Mouse (Mus musculus) spleen, adult 2 months (tissue): ENCODE measurements around the gene Map7d2. TPM values are rescaled to one million over a fixed set of nuclear protein-coding genes. Genes with fewer than 3 reads are reported as not detected.
A peak's percentile ranks its signal among the peaks of the same experiment; 100 is the strongest.

Experiments used
- DNase-seq, 2 experiments: peaks; one replicate each; pipeline versions ENCODE4 v3.0.0 to v3.0.0-alpha.2; 2012 to 2021; ENCODE audit warnings: low spot score in 2 of 2, low read depth in 1 of 2
- H3K27ac ChIP-seq: fragments of 200-500 bp; 2 replicates; pipeline ENCODE4 v1.5.1; 2012; ENCODE audit warnings: low read length, inconsistent platforms; ENCODE audit not compliant: insufficient read depth
- H3K27me3 ChIP-seq: fragments of 200-500 bp; 2 replicates; pipeline ENCODE4 v1.6.1; 2012; ENCODE audit warnings: mild to moderate bottlenecking, moderate library complexity, low read length, inconsistent platforms; ENCODE audit not compliant: control insufficient read depth, insufficient read depth
- H3K36me3 ChIP-seq: fragments of 200-500 bp; 2 replicates; pipeline ENCODE4 v1.6.1; 2012; ENCODE audit warnings: mild to moderate bottlenecking, low read length, inconsistent platforms; ENCODE audit not compliant: control insufficient read depth, insufficient read depth
- H3K4me1 ChIP-seq: fragments of 200-500 bp; 2 replicates; pipeline ENCODE4 v1.6.1; 2011; ENCODE audit warnings: inconsistent platforms; ENCODE audit not compliant: control insufficient read depth, insufficient read depth, insufficient read length
- H3K4me3 ChIP-seq: fragments of 200-500 bp; 2 replicates; pipeline ENCODE4 v1.5.1; 2011; ENCODE audit warnings: mild to moderate bottlenecking, inconsistent platforms; ENCODE audit not compliant: insufficient read depth, insufficient read length; ENCODE audit errors: extremely low read depth
- CTCF ChIP-seq: fragments of 200-500 bp; IDR thresholded peaks from 2 replicates; pipeline ENCODE4 v1.5.1; 2011; ENCODE audit warnings: mild to moderate bottlenecking, inconsistent platforms; ENCODE audit not compliant: insufficient read depth, insufficient read length, insufficient replicate concordance; ENCODE audit errors: extremely low read depth
- POLR2A ChIP-seq: fragments of 200-500 bp; IDR thresholded peaks from 2 replicates; pipeline ENCODE4 v1.6.1; 2011; ENCODE audit warnings: low read depth, low read length, inconsistent platforms
- WGBS: fragments of 180-500 bp; shearing (Covaris S2); methylation state at CpG from one replicate; pipeline ENCODE4 v1.1.7; 2018; 5-methylcytosine and 5-hydroxymethylcytosine counted together
- polyA plus RNA-seq: library from polyadenylated mRNA; depleted of rRNA; stranded (reverse); fragments of >200 nt; gene quantifications from 2 replicates; pipeline ENCODE4 v1.2.3, GENCODE M21; 2012

The Map7d2 gene
- polyA plus RNA-seq, 1 experiment: not detected

DNA sequence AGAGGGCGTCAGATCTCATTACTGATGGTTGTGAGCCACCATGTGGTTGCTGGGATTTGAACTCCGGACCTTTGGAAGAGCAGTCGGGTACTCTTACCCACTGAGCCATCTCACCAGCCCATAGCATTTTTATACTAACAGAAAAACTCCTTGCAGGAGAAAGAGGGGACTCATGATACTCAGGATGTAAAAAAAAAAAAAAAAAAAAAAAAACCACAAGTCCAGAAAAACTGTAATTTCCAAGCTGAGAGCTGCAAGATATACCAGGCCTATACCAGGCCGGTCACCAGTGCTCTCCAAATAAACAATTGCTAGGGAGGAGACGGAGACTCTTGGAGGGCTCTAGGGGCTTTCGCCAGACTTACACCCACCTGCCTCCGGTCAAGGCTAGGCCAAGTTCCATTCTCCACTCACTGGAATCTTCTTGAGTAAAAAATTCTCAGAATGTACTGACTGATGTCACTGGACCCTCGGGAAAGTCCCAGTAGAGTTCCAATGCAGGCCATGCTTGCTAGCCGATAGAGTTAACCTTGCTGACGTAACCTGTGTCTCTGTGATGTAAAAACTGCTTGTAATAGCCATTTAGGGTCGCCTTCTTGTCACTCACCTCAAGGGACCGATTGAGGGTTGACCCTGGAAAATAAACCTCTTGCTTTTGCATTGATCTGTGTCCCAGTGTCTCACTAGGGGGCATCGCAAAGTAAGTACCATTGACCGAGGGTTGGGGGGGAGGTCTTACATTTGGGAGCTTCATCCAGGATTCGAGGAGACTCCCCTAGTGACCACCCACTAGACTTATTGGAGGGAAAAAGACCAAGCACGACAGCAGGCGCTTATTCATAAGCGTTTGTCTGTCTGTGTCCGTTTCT lies 95.7 kb downstream of the Map7d2 start:
- TF ChIP-seq CTCF: no peak
- no peak for TF ChIP-seq POLR2A
- Histone ChIP-seq H3K4me1 (no peaks in the 10 kb centered on the region; the same call in 1 of the 2 replicates), H3K36me3 (no peaks in the 10 kb centered on the region), H3K4me3 (peak overlapping the region; percentile 17; the same call in 1 of the 2 replicates), H3K27me3 (no peaks in the 10 kb centered on the region), H3K27ac (no peak overlapping the region)
- 78% methylated on average over 19 of the region's 19 CpGs for WGBS
- DNase-seq: no peak

DNA sequence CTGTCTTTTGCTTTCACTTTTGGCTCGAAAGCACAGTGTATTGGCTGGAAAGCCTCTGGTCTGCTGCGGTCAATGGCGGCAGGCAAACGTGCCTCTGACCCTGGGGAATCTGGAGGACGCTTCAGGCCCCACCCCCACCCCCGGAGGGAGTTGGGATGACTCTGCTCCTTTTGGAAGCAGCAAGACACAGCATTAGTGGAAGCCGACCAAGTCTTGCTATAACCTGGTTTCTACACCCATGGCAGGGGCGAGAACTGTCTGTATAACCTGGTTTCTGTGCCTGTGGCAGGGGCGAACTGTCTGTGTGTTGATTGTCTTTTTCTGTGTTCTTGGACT lies 96.3 kb downstream of the Map7d2 start:
- H3K36me3 ChIP-seq: no peaks in the 10 kb centered on the region
- peak overlapping the region; percentile 17; the same call in 1 of the 2 replicates for H3K4me3 ChIP-seq
- WGBS: 67% methylated on average over 9 of the region's 9 CpGs
- no peaks in the 10 kb centered on the region; the same call in 1 of the 2 replicates for H3K4me1 ChIP-seq
- no peak overlapping the region for H3K27ac ChIP-seq
- no peak for DNase-seq
- TF ChIP-seq CTCF (no peak), POLR2A (no peak)
- no peaks in the 10 kb centered on the region for H3K27me3 ChIP-seq

DNA sequence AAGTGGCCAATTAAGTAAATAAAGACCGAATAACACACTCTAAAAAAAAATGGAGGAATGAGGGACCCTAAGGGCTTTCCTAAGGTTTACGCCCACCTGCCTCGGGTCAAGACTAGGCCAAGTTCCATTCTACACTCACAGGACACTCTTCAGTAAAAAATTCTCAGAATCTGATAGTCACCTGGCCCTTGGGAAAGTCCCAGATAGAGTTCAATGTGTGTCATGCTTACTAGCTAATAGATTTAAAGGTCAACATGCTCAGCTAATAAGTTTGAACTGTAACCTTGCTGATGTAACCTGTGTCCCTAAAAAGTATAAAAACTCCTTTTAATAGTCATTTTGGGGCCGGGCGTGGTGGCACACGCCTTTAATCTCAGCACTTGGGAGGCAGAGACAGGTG lies 101.2 kb downstream of the Map7d2 start:
- Histone ChIP-seq H3K4me3 (no peak overlapping the region), H3K4me1 (no peaks in the 10 kb centered on the region), H3K27me3 (no peaks in the 10 kb centered on the region), H3K27ac (no peak overlapping the region), H3K36me3 (no peaks in the 10 kb centered on the region)
- TF ChIP-seq CTCF: no peak
- no peak for TF ChIP-seq POLR2A
- 86% methylated on average over 6 of the region's 6 CpGs for WGBS
- DNase-seq: no peak

- TF ChIP-seq CTCF (no peak), POLR2A (no peak)
- 61% methylated on average over 3 of the region's 3 CpGs for WGBS
- no peaks in the 10 kb centered on the region for H3K27me3 ChIP-seq
- no peaks in the 10 kb centered on the region for H3K36me3 ChIP-seq
- H3K27ac ChIP-seq: no peak overlapping the region
- DNase-seq: no peak
- no peak overlapping the region for H3K4me3 ChIP-seq
- no peaks in the 10 kb centered on the region for H3K4me1 ChIP-seq
These were observed 107.4 kb downstream of the Map7d2 start for GRCm38 (mm10) chrX:159521780-159522179.

DNA sequence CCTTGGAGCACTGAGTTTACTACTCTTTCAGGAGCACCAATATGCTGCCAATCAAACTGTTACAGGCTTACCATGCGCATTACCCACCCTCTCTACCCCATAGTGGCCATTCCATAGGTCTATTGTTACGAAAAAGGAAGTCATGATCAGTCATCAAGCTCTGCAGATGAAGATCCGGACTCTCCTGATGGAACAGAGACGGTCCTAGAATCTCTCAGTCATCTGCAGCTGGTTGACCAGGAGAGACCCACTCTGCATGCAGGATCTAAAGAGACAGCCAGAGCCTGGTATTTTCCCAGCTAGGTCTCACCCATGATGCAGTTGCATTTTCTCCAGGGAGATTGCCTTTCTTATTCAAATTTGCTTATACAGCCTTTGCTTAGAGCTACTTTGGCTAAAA lies 108.3 kb downstream of the Map7d2 start:
- WGBS: 77% methylated on average over 4 of the region's 4 CpGs
- no peak for DNase-seq
- no peak for TF ChIP-seq CTCF
- TF ChIP-seq POLR2A: no peak

DNA sequence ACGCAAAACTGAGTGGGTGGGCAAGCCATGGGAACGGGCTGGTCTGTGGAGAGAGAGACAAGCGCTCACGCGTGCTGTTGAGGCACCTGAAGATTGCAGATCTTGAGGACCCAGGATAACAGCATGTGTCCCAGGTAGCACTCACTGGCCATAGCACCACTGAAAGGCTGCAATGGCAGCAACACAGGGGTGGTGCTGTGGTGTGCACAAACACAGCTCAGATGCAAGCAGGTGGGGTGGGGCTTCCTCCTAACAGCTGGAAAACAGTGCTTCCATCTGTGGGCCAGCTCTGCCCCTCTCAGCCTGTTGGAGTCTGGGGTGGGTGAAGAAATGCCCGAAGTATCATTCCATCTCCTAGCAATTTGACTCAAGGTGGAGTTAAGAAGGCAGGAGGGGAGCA lies 112.0 kb downstream of the Map7d2 start, which contains the start of gene Bclaf3:
Bclaf3 (plus strand) TSS at position 301 of the 400 bp plus-strand sequence.
- TF ChIP-seq POLR2A (no peak), CTCF (no peak)
- no peak for DNase-seq
- H3K4me1 ChIP-seq: no peaks in the 10 kb centered on the region
- H3K27ac ChIP-seq: no peak within 1 kb of the TSS
- WGBS: 87% methylated on average over 6 of the region's 6 CpGs
- H3K27me3 ChIP-seq: no peaks in the 10 kb centered on the region
- H3K4me3 ChIP-seq: no peak within 1 kb of the TSS
- H3K36me3 ChIP-seq: no peaks in the 10 kb centered on the region

More for the DNA sequence above, 108.3 kb downstream of the Map7d2 start:
- no peak overlapping the region for H3K27ac ChIP-seq
- no peak overlapping the region for H3K4me3 ChIP-seq
- no peaks in the 10 kb centered on the region for H3K36me3 ChIP-seq
- no peaks in the 10 kb centered on the region for H3K4me1 ChIP-seq
- no peaks in the 10 kb centered on the region for H3K27me3 ChIP-seq

DNA sequence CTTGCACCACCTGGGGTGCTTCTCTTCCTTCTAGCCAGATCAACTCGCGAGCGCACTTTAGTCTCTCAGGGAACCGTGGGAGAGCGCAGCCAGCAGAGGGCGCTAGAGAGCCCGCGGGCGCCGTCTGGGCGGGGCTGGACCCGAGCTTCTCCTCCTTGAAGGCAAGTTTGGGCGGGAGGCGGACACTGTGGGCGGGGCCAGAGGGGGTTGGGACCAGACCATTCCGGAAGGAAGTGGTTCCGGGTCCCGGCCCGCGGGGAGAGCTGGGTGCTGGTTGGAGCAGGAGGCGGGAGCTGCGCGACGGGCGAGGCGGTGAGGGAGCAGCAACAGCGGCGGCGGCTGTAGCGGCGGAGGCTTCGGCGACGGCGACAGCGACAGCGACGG lies 118.0 kb downstream of the Map7d2 start:
- peak; percentile 17; the same call in 1 of the 2 replicates for TF ChIP-seq POLR2A
- peak; percentile 85 for TF ChIP-seq CTCF
- Histone ChIP-seq H3K4me3 (peak overlapping the region; percentile 93), H3K27me3 (no peaks in the 10 kb centered on the region), H3K36me3 (no peaks in the 10 kb centered on the region), H3K27ac (peak overlapping the region; percentile 90), H3K4me1 (no peaks in the 10 kb centered on the region; the same call in 1 of the 2 replicates)
- DNase-seq: peak; percentile 86 to 94
- WGBS: 17% methylated on average over 37 of the region's 38 CpGs
